Mouse (Mus musculus): ENCODE measurements around the gene Ergic2. TPM values are rescaled to one million over a fixed set of nuclear protein-coding genes. Genes with fewer than 3 reads are reported as not detected.

Gene Ergic2
- polyA plus RNA-seq, 1 experiment from 2014 or later, result 205 TPM

- Histone ChIP-seq H3K27ac (replicated peaks; ENCODE audit: low read depth, low read length) (no peak overlapping the region), H3K9me3 (ENCODE audit: control insufficient read depth, low read length) (no peaks in the 10 kb centered on the region), H3K27me3 (ENCODE audit: control insufficient read depth, insufficient read depth, low read length) (no peaks in the 10 kb centered on the region), H3K9ac (ENCODE audit: low read length) (no peak overlapping the region), H3K4me2 (ENCODE audit: low read depth, severe bottlenecking) (no peak overlapping the region), H3K4me3 (ENCODE audit: low read depth, low read length) (no peak overlapping the region), H3K4me1 (ENCODE audit: control insufficient read depth, insufficient read depth, low read length) (no peaks in the 10 kb centered on the region), H3K36me3 (ENCODE audit: control insufficient read depth, insufficient read depth, low read length) (no peaks in the 10 kb centered on the region)
- 65% methylated on average over 2 of the region's 2 CpGs for WGBS
- DNase-seq (ENCODE audit: low spot score), result peak; percentile 56
- ATAC-seq (ENCODE audit: insufficient number of reproducible peaks, low FRiP score, low TSS enrichment, low read depth), result no peak
These were observed 36.5 kb upstream of the Ergic2 start for GRCm38 (mm10) chr6:148248625-148249024.

- 73% methylated on average over 7 of the region's 7 CpGs for WGBS
- ATAC-seq (ENCODE audit: insufficient number of reproducible peaks, low FRiP score, low TSS enrichment, low read depth) (no peak), DNase-seq (ENCODE audit: low spot score) (no peak)
- no peaks in the 10 kb centered on the region for H3K27me3 ChIP-seq (ENCODE audit: control insufficient read depth, insufficient read depth, low read length)
- H3K9ac ChIP-seq (ENCODE audit: low read length), result no peak overlapping the region
- no peak overlapping the region for H3K4me2 ChIP-seq (ENCODE audit: low read depth, severe bottlenecking)
- no peaks in the 10 kb centered on the region for H3K4me1 ChIP-seq (ENCODE audit: control insufficient read depth, insufficient read depth, low read length)
- no peak overlapping the region for H3K27ac ChIP-seq (replicated peaks; ENCODE audit: low read depth, low read length)
- H3K4me3 ChIP-seq (ENCODE audit: low read depth, low read length), result no peak overlapping the region
- no peaks in the 10 kb centered on the region for H3K9me3 ChIP-seq (ENCODE audit: control insufficient read depth, low read length)
- H3K36me3 ChIP-seq (ENCODE audit: control insufficient read depth, insufficient read depth, low read length), result no peaks in the 10 kb centered on the region
These were observed 34.4 kb upstream of the Ergic2 start for GRCm38 (mm10) chr6:148246544-148246943.

- 83% methylated on average over 1 of the region's 1 CpGs for WGBS
- Histone ChIP-seq H3K27ac (replicated peaks; ENCODE audit: low read depth, low read length) (no peak overlapping the region), H3K4me2 (ENCODE audit: low read depth, severe bottlenecking) (no peak overlapping the region), H3K27me3 (ENCODE audit: control insufficient read depth, insufficient read depth, low read length) (no peaks in the 10 kb centered on the region), H3K9ac (ENCODE audit: low read length) (no peak overlapping the region), H3K36me3 (ENCODE audit: control insufficient read depth, insufficient read depth, low read length) (no peaks in the 10 kb centered on the region), H3K9me3 (ENCODE audit: control insufficient read depth, low read length) (no peaks in the 10 kb centered on the region), H3K4me3 (ENCODE audit: low read depth, low read length) (no peak overlapping the region), H3K4me1 (ENCODE audit: control insufficient read depth, insufficient read depth, low read length) (no peaks in the 10 kb centered on the region)
- DNase-seq (ENCODE audit: low spot score) (no peak), ATAC-seq (ENCODE audit: insufficient number of reproducible peaks, low FRiP score, low TSS enrichment, low read depth) (no peak)
These were observed 32.7 kb upstream of the Ergic2 start for GRCm38 (mm10) chr6:148244836-148245235.

- H3K27me3 ChIP-seq (ENCODE audit: control insufficient read depth, insufficient read depth, low read length), result no peaks in the 10 kb centered on the region
- no peak for DNase-seq (ENCODE audit: low spot score)
- no peak overlapping the region for H3K4me3 ChIP-seq (ENCODE audit: low read depth, low read length)
- no peak overlapping the region for H3K27ac ChIP-seq (replicated peaks; ENCODE audit: low read depth, low read length)
- ATAC-seq (ENCODE audit: insufficient number of reproducible peaks, low FRiP score, low TSS enrichment, low read depth), result no peak
- no peaks in the 10 kb centered on the region for H3K9me3 ChIP-seq (ENCODE audit: control insufficient read depth, low read length)
- no peak overlapping the region for H3K4me2 ChIP-seq (ENCODE audit: low read depth, severe bottlenecking)
- no peak overlapping the region for H3K9ac ChIP-seq (ENCODE audit: low read length)
- no peaks in the 10 kb centered on the region for H3K4me1 ChIP-seq (ENCODE audit: control insufficient read depth, insufficient read depth, low read length)
- 67% methylated on average over 3 of the region's 3 CpGs for WGBS
- H3K36me3 ChIP-seq (ENCODE audit: control insufficient read depth, insufficient read depth, low read length), result no peaks in the 10 kb centered on the region
These were observed 30.1 kb upstream of the Ergic2 start for GRCm38 (mm10) chr6:148242304-148242703.

- no peak for ATAC-seq (ENCODE audit: insufficient number of reproducible peaks, low FRiP score, low TSS enrichment, low read depth)
- Histone ChIP-seq H3K4me2 (ENCODE audit: low read depth, severe bottlenecking) (no peak overlapping the region), H3K4me1 (ENCODE audit: control insufficient read depth, insufficient read depth, low read length) (no peaks in the 10 kb centered on the region), H3K36me3 (ENCODE audit: control insufficient read depth, insufficient read depth, low read length) (no peaks in the 10 kb centered on the region), H3K27ac (replicated peaks; ENCODE audit: low read depth, low read length) (no peak overlapping the region), H3K9ac (ENCODE audit: low read length) (no peak overlapping the region), H3K27me3 (ENCODE audit: control insufficient read depth, insufficient read depth, low read length) (no peaks in the 10 kb centered on the region), H3K4me3 (ENCODE audit: low read depth, low read length) (no peak overlapping the region), H3K9me3 (ENCODE audit: control insufficient read depth, low read length) (no peaks in the 10 kb centered on the region)
- no peak for DNase-seq (ENCODE audit: low spot score)
- 98% methylated on average over 5 of the region's 5 CpGs for WGBS
These were observed 29.5 kb upstream of the Ergic2 start for GRCm38 (mm10) chr6:148241685-148242084.

- Histone ChIP-seq H3K9me3 (ENCODE audit: control insufficient read depth, low read length) (no peaks in the 10 kb centered on the region), H3K4me2 (ENCODE audit: low read depth, severe bottlenecking) (no peak overlapping the region), H3K36me3 (ENCODE audit: control insufficient read depth, insufficient read depth, low read length) (no peaks in the 10 kb centered on the region), H3K4me1 (ENCODE audit: control insufficient read depth, insufficient read depth, low read length) (no peaks in the 10 kb centered on the region), H3K27ac (replicated peaks; ENCODE audit: low read depth, low read length) (no peak overlapping the region), H3K27me3 (ENCODE audit: control insufficient read depth, insufficient read depth, low read length) (no peaks in the 10 kb centered on the region), H3K4me3 (ENCODE audit: low read depth, low read length) (no peak overlapping the region), H3K9ac (ENCODE audit: low read length) (no peak overlapping the region)
- DNase-seq (ENCODE audit: low spot score) (no peak), ATAC-seq (ENCODE audit: insufficient number of reproducible peaks, low FRiP score, low TSS enrichment, low read depth) (no peak)
- 96% methylated on average over 1 of the region's 1 CpGs for WGBS
These were observed 27.1 kb upstream of the Ergic2 start for GRCm38 (mm10) chr6:148239311-148239710.

GRCm38 (mm10) chr6:148237453-148237852, 25.3 kb upstream of the Ergic2 start:
- H3K9me3 ChIP-seq (ENCODE audit: control insufficient read depth, low read length), result no peaks in the 10 kb centered on the region
- no peak overlapping the region for H3K27ac ChIP-seq (replicated peaks; ENCODE audit: low read depth, low read length)
- DNase-seq (ENCODE audit: low spot score) (no peak), ATAC-seq (ENCODE audit: insufficient number of reproducible peaks, low FRiP score, low TSS enrichment, low read depth) (no peak)
- no peaks in the 10 kb centered on the region for H3K36me3 ChIP-seq (ENCODE audit: control insufficient read depth, insufficient read depth, low read length)
- 74% methylated on average over 5 of the region's 5 CpGs for WGBS
- H3K4me1 ChIP-seq (ENCODE audit: control insufficient read depth, insufficient read depth, low read length), result no peaks in the 10 kb centered on the region
- no peak overlapping the region for H3K9ac ChIP-seq (ENCODE audit: low read length)
- no peaks in the 10 kb centered on the region for H3K27me3 ChIP-seq (ENCODE audit: control insufficient read depth, insufficient read depth, low read length)
- H3K4me3 ChIP-seq (ENCODE audit: low read depth, low read length), result no peak overlapping the region
- no peak overlapping the region for H3K4me2 ChIP-seq (ENCODE audit: low read depth, severe bottlenecking)

GRCm38 (mm10) chr6:148234105-148234828, 22.1 kb upstream of the Ergic2 start:
- H3K27ac ChIP-seq (replicated peaks; ENCODE audit: low read depth, low read length), result no peak overlapping the region
- WGBS, result 82% methylated on average over 3 of the region's 3 CpGs

GRCm38 (mm10) chr6:148227542-148227941, 15.4 kb upstream of the Ergic2 start:
- no peak overlapping the region for H3K9ac ChIP-seq (ENCODE audit: low read length)
- 69% methylated on average over 3 of the region's 3 CpGs for WGBS
- H3K9me3 ChIP-seq (ENCODE audit: control insufficient read depth, low read length), result no peaks in the 10 kb centered on the region
- ATAC-seq (ENCODE audit: insufficient number of reproducible peaks, low FRiP score, low TSS enrichment, low read depth) (no peak), DNase-seq (ENCODE audit: low spot score) (no peak)
- no peaks in the 10 kb centered on the region for H3K36me3 ChIP-seq (ENCODE audit: control insufficient read depth, insufficient read depth, low read length)
- no peaks in the 10 kb centered on the region for H3K4me1 ChIP-seq (ENCODE audit: control insufficient read depth, insufficient read depth, low read length)
- no peak overlapping the region for H3K27ac ChIP-seq (replicated peaks; ENCODE audit: low read depth, low read length)
- H3K27me3 ChIP-seq (ENCODE audit: control insufficient read depth, insufficient read depth, low read length), result no peaks in the 10 kb centered on the region
- no peak overlapping the region for H3K4me3 ChIP-seq (ENCODE audit: low read depth, low read length)
- H3K4me2 ChIP-seq (ENCODE audit: low read depth, severe bottlenecking), result no peak overlapping the region

More at GRCm38 (mm10) chr6:148234105-148234828, 22.1 kb upstream of the Ergic2 start:
- H3K4me2 ChIP-seq (ENCODE audit: low read depth, severe bottlenecking), result no peak overlapping the region
- H3K9ac ChIP-seq (ENCODE audit: low read length), result no peak overlapping the region
- no peaks in the 10 kb centered on the region for H3K4me1 ChIP-seq (ENCODE audit: control insufficient read depth, insufficient read depth, low read length)
- H3K4me3 ChIP-seq (ENCODE audit: low read depth, low read length), result no peak overlapping the region
- H3K36me3 ChIP-seq (ENCODE audit: control insufficient read depth, insufficient read depth, low read length), result no peaks in the 10 kb centered on the region
- H3K9me3 ChIP-seq (ENCODE audit: control insufficient read depth, low read length), result no peaks in the 10 kb centered on the region
- no peaks in the 10 kb centered on the region for H3K27me3 ChIP-seq (ENCODE audit: control insufficient read depth, insufficient read depth, low read length)
- DNase-seq (ENCODE audit: low spot score), result no peak
- ATAC-seq (ENCODE audit: insufficient number of reproducible peaks, low FRiP score, low TSS enrichment, low read depth), result no peak

All from limb, embryonic 11.5 days (tissue).